Mouse (Mus musculus): ENCODE results near the gene Asic1. TPM values are rescaled to one million over a fixed set of nuclear protein-coding genes. Genes with fewer than 3 reads are reported as not detected.

Asic1 gene
- polyA plus RNA-seq, 1 experiment: 2.0 TPM

DNA sequence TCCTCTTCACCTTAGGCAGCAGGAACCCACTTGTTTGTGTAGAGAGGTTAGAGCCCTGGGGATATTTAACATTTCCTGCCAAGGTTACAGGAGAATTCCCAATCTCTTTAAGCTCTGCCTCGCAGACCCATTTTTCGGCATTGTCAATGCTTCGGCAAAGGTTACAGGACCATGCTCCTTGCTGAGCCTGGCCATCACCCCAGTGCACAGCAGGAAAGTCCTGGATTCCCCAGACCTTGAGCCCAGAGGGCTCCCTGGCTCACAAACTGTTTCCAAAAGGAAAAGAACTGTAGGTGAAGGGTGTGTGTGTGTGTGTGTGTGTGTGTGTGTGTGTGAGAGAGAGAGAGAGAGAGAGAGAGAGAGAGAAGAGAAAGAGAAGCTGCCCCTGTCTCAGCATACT lies 4.7 kb downstream of the Asic1 start:
- H3K36me3 ChIP-seq (ENCODE audit: control insufficient read depth, insufficient read depth): no peaks in the 10 kb centered on the region
- no peak overlapping the region for H3ac ChIP-seq (ENCODE audit: control insufficient read depth, insufficient read length)
- H3K4me3 ChIP-seq: no peak overlapping the region
- TF ChIP-seq MAX (IDR thresholded peaks at IDR 0.05; ENCODE audit: low read depth) (no peak), TCF3 (IDR thresholded peaks at IDR 0.05; ENCODE audit: insufficient read length, low read depth) (no peak), REST (IDR thresholded peaks at IDR 0.05; ENCODE audit: insufficient read depth, insufficient read length) (no peak)
- no peak overlapping the region for H3K4me2 ChIP-seq (ENCODE audit: low read depth)
- no peaks in the 10 kb centered on the region for H3K79me2 ChIP-seq (ENCODE audit: control insufficient read depth, insufficient read depth)
- H3K27me3 ChIP-seq (ENCODE audit: control insufficient read depth, insufficient read depth, insufficient read length): peaks cover 41% of the 10 kb centered on the region

DNA sequence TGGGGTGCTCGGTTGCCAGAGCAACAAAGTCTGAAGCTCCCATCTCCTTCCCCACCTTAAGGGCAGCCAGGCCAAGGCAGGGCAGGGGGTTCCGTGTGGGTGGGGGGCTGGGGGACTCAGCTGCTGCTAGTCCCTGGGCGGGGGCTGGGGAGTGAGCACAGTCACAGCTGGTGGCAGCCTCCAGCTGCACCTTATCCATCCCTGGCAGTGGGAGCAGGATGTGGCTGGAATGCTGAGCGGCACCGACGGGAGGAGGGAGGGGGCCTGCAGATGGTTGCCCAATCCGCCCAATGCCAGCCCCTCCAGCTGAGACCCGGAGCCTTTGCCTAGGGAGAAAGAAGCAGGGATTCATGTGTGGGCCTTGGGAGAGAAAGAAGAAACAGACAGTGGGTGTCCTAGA lies 6.9 kb downstream of the Asic1 start:
- H3K36me3 ChIP-seq (ENCODE audit: control insufficient read depth, insufficient read depth): no peaks in the 10 kb centered on the region
- TF ChIP-seq MYOG (IDR thresholded peaks at IDR 0.05; ENCODE audit: control insufficient read depth in 1 of 3, insufficient read depth in 1 of 3, insufficient read length in 2 of 3, low read depth in 2 of 3) (no peak), MYOD1 (IDR thresholded peaks at IDR 0.05; ENCODE audit: control insufficient read depth in 1 of 3, insufficient read length in 2 of 3, low read depth in 2 of 3) (peak in 1 of 3 experiments; percentile 28)
- H3K27me3 ChIP-seq (ENCODE audit: control insufficient read depth, insufficient read depth, insufficient read length): peaks cover 25% of the 10 kb centered on the region
- no peak overlapping the region for H3ac ChIP-seq (ENCODE audit: control insufficient read depth, insufficient read length)
- no peak overlapping the region for H3K4me2 ChIP-seq (ENCODE audit: low read depth)
- H3K4me3 ChIP-seq: no peak overlapping the region
- H3K79me2 ChIP-seq (ENCODE audit: control insufficient read depth, insufficient read depth): no peaks in the 10 kb centered on the region

DNA sequence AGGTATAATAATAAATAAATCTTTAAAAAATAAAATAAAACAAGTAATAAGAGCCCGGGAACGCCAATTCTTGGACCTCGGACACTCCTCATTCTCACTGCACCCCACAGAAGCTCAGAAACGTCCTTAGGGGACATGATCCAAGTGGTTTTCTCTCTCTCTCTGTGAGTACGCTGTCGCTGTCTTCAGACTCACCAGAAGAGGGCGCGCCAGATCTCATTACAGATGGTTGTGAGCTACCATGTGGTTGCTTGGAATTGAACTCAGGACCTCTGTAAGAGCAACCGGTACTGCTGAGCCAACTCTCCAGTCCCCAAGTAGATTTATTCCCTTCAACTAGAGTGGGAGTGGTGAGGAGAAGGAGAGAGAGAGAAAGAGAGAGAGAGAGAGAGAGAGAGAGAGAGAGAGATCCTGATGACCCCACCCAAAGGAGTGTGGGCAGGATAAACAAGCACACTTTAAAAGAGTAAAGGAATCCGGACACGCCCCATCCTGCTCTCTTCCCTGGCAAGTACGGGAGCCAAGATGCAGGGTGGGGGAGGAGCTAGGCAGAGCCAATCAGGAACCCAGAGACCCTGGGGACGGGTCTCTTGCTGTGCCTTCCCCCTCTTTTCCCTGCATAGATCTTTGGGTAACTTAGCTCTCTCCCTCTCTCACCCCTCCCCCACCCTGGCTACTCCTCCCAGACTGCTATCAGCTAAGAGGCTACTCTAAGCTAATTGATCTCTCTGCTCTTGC lies 8.1 kb downstream of the Asic1 start:
- Histone ChIP-seq H3K36me3 (ENCODE audit: control insufficient read depth, insufficient read depth) (no peaks in the 10 kb centered on the region), H3K4me3 (no peak overlapping the region), H3K4me2 (ENCODE audit: low read depth) (no peak overlapping the region), H3K27me3 (ENCODE audit: control insufficient read depth, insufficient read depth, insufficient read length) (peaks cover 15% of the 10 kb centered on the region), H3K79me2 (ENCODE audit: control insufficient read depth, insufficient read depth) (no peaks in the 10 kb centered on the region), H3ac (ENCODE audit: control insufficient read depth, insufficient read length) (no peak overlapping the region)
- TF ChIP-seq MYOD1 (IDR thresholded peaks at IDR 0.05; ENCODE audit: control insufficient read depth in 1 of 3, insufficient read length in 2 of 3, low read depth in 2 of 3): no peak
- no peak for TF ChIP-seq USF1 (IDR thresholded peaks at IDR 0.05; ENCODE audit: low read depth)

DNA sequence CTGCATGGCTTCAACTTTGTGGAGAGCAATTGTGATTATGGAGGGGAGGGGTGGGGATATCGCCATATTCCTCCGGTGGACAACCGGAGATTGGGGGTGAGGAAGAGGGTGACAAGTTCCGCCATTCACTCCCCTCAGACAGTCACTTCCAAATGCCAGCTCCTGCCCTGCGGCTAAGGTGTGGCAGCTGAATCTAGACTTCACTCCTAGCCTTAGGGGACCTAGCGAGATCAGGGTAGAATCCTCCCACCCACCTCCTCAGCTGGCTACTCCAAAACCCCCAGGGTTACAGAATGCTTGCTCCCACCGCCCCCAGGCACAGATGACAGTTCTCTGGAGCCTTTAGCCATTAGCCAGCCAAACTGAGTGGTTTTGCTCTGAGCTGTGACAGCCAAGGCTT lies 8.8 kb downstream of the Asic1 start:
- TF ChIP-seq E2F4 (IDR thresholded peaks at IDR 0.05; ENCODE audit: insufficient read depth): no peak
- no peak for TF ChIP-seq TCF3 (IDR thresholded peaks at IDR 0.05; ENCODE audit: insufficient read length, low read depth)
- TF ChIP-seq SRF (IDR thresholded peaks at IDR 0.05; ENCODE audit: control insufficient read depth, insufficient read length, low read depth): no peak
- TF ChIP-seq REST (IDR thresholded peaks at IDR 0.05; ENCODE audit: insufficient read depth, insufficient read length): no peak
- TF ChIP-seq MAX (IDR thresholded peaks at IDR 0.05; ENCODE audit: low read depth): no peak
- no peak for TF ChIP-seq POLR2AphosphoS2 (IDR thresholded peaks at IDR 0.05; ENCODE audit: insufficient read length, low read depth)
- TF ChIP-seq POLR2A (IDR thresholded peaks at IDR 0.05; ENCODE audit: insufficient read length, low read depth): no peak
- Histone ChIP-seq H3K79me2 (ENCODE audit: control insufficient read depth, insufficient read depth) (no peaks in the 10 kb centered on the region), H3K4me2 (ENCODE audit: low read depth) (no peak overlapping the region), H3K4me3 (no peak overlapping the region), H3K36me3 (ENCODE audit: control insufficient read depth, insufficient read depth) (no peaks in the 10 kb centered on the region), H3ac (ENCODE audit: control insufficient read depth, insufficient read length) (no peak overlapping the region), H3K27me3 (ENCODE audit: control insufficient read depth, insufficient read depth, insufficient read length) (peaks cover 7% of the 10 kb centered on the region)

DNA sequence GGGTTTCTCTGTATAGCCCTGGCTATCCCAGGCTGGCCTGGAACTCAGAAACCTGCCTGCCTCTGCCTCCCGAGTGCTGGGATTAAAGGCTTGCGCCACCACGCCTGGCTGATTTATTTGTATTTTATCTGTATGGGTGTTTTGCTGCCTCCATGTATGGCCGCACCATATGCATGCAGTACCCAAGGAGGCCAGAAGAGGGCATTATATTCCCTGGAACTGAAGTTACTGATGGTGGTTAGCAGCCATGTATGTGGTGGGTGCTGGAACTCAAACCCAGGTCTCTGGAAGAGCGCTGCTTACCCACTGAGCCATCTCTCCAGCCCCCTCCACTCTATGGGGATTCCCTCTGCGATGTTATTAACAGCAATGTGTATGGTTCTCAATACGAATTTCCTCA lies 12.7 kb downstream of the Asic1 start:
- no peaks in the 10 kb centered on the region for H3K36me3 ChIP-seq (ENCODE audit: control insufficient read depth, insufficient read depth)
- TF ChIP-seq E2F4 (IDR thresholded peaks at IDR 0.05; ENCODE audit: insufficient read depth) (no peak), POLR2AphosphoS2 (IDR thresholded peaks at IDR 0.05; ENCODE audit: insufficient read length, low read depth) (no peak), USF1 (IDR thresholded peaks at IDR 0.05; ENCODE audit: low read depth) (no peak)
- peaks cover 16% of the 10 kb centered on the region for H3K27me3 ChIP-seq (ENCODE audit: control insufficient read depth, insufficient read depth, insufficient read length)
- no peak overlapping the region for H3K4me3 ChIP-seq
- no peak overlapping the region for H3K4me2 ChIP-seq (ENCODE audit: low read depth)
- no peaks in the 10 kb centered on the region for H3K79me2 ChIP-seq (ENCODE audit: control insufficient read depth, insufficient read depth)
- no peak overlapping the region for H3ac ChIP-seq (ENCODE audit: control insufficient read depth, insufficient read length)

DNA sequence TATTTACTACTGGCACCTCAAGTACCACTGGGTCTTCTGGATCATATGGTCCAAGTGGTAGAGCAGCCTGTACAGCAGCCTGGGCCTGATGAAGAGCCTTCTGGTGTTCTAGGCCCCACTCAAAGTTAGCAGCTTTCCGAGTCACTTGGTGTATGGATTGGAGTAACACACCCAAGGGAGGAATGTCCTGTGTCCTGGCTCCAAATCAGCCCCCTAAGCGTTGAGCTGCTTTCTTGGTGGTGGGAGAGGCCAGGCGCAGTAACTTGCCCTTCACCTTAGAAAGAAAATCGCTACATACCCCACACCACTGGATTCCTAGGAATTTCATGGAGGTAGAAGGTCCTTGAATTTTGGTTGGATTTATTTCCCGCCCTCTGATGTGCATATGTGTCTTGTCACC lies 14.0 kb downstream of the Asic1 start:
- Histone ChIP-seq H3ac (ENCODE audit: control insufficient read depth, insufficient read length) (no peak overlapping the region), H3K4me3 (no peak overlapping the region), H3K4me2 (ENCODE audit: low read depth) (no peak overlapping the region), H3K36me3 (ENCODE audit: control insufficient read depth, insufficient read depth) (no peaks in the 10 kb centered on the region), H3K27me3 (ENCODE audit: control insufficient read depth, insufficient read depth, insufficient read length) (peaks cover 16% of the 10 kb centered on the region), H3K79me2 (ENCODE audit: control insufficient read depth, insufficient read depth) (no peaks in the 10 kb centered on the region)
- TF ChIP-seq TCF12 (IDR thresholded peaks at IDR 0.05; ENCODE audit: insufficient read depth, poor library complexity, severe bottlenecking) (no peak), E2F4 (IDR thresholded peaks at IDR 0.05; ENCODE audit: insufficient read depth) (no peak), POLR2A (IDR thresholded peaks at IDR 0.05; ENCODE audit: insufficient read length, low read depth) (no peak), SRF (IDR thresholded peaks at IDR 0.05; ENCODE audit: control insufficient read depth, insufficient read length, low read depth) (no peak), REST (IDR thresholded peaks at IDR 0.05; ENCODE audit: insufficient read depth, insufficient read length) (no peak), MYOG (IDR thresholded peaks at IDR 0.05; ENCODE audit: control insufficient read depth in 1 of 3, insufficient read depth in 1 of 3, insufficient read length in 2 of 3, low read depth in 2 of 3) (no peak), CEBPB (IDR thresholded peaks at IDR 0.05; ENCODE audit: insufficient read depth, poor library complexity, severe bottlenecking) (no peak)

Data from myocyte (in vitro differentiated cells).